Mouse (Mus musculus) kidney, adult 2 months (tissue): Measurements from ENCODE around the gene Rrm1.
"Not testable (repeated sequence)": the region's sequence is repeated elsewhere in the genome, so short reads cannot be mapped to it uniquely, and the experiment has no call there.

Source experiments
- CTCF ChIP-seq: fragments of 200-500 bp; conservative IDR thresholded peaks from 2 replicates; pipeline ENCODE4 v1.5.1; 2011; ENCODE audit warnings: low read depth, mild to moderate bottlenecking, control low read depth, low read length, moderate library complexity, mixed read lengths; ENCODE audit not compliant: insufficient read depth, insufficient read length
- POLR2A ChIP-seq: fragments of 200-500 bp; IDR thresholded peaks from one replicate; pipeline ENCODE4 v1.6.1; 2011; ENCODE audit warnings: low read depth, low read length, control low read depth

GRCm38 (mm10) chr7:102494416-102494815 lies 52.9 kb downstream of the Rrm1 start:
- not testable (repeated sequence) for TF ChIP-seq CTCF, POLR2A
